Mouse (Mus musculus) forebrain, embryonic 13.5 days (tissue): ENCODE data around the gene Mcm3ap. TPM values are rescaled to one million over a fixed set of nuclear protein-coding genes. Genes with fewer than 3 reads are reported as not detected.

Source experiments
- ATAC-seq: fragments of 200-750 bp; cut with Nextera tagmentation; 2 replicates; pipeline ENCODE4 v1.8.0; 2017
- H3K27ac ChIP-seq: fragments of 300-500 bp; sonication (generic); 2 replicates; pipeline ENCODE4 v1.5.1; 2015; ENCODE audit warnings: inconsistent platforms, mild to moderate bottlenecking, moderate library complexity
- H3K27me3 ChIP-seq: fragments of 300-500 bp; sonication (generic); 2 replicates; pipeline ENCODE4 v1.6.1; 2015; ENCODE audit warnings: mild to moderate bottlenecking, inconsistent platforms
- H3K36me3 ChIP-seq: fragments of 300-500 bp; sonication (generic); 2 replicates; pipeline ENCODE4 v1.6.1; 2015; ENCODE audit warnings: mild to moderate bottlenecking, inconsistent platforms; ENCODE audit not compliant: poor library complexity, severe bottlenecking
- H3K4me1 ChIP-seq: fragments of 300-500 bp; sonication (generic); 2 replicates; pipeline ENCODE4 v1.6.1; 2015; ENCODE audit warnings: inconsistent platforms
- H3K4me2 ChIP-seq: fragments of 300-500 bp; sonication (generic); 2 replicates; pipeline ENCODE4 v1.6.1; 2015; ENCODE audit warnings: inconsistent platforms, mild to moderate bottlenecking, moderate library complexity
- H3K4me3 ChIP-seq: fragments of 300-500 bp; sonication (generic); 2 replicates; pipeline ENCODE4 v1.5.1; 2015; ENCODE audit warnings: mild to moderate bottlenecking, inconsistent platforms
- H3K9ac ChIP-seq: fragments of 300-500 bp; sonication (generic); 2 replicates; pipeline ENCODE4 v1.6.1; 2015; ENCODE audit warnings: mild to moderate bottlenecking, inconsistent platforms
- H3K9me3 ChIP-seq: fragments of 300-500 bp; sonication (generic); replicated peaks from 2 replicates; pipeline ENCODE4 v1.6.1; 2016; ENCODE audit warnings: inconsistent platforms
- WGBS: fragments of 180-500 bp; shearing (Covaris S2); methylation state at CpG from one replicate; pipeline ENCODE4 v1.1.7; 2015; 5-methylcytosine and 5-hydroxymethylcytosine counted together
- polyA plus RNA-seq: library from polyadenylated mRNA; unstranded; fragments of >200 nt; fragmentation: Nextera tagmentation; extraction: Ambion mirVana; gene quantifications from 2 replicates; pipeline ENCODE4 v1.2.1, GENCODE M21; 2015

Gene Mcm3ap
- polyA plus RNA-seq, 1 experiment from 2014 or later, result 68.0 TPM

DNA sequence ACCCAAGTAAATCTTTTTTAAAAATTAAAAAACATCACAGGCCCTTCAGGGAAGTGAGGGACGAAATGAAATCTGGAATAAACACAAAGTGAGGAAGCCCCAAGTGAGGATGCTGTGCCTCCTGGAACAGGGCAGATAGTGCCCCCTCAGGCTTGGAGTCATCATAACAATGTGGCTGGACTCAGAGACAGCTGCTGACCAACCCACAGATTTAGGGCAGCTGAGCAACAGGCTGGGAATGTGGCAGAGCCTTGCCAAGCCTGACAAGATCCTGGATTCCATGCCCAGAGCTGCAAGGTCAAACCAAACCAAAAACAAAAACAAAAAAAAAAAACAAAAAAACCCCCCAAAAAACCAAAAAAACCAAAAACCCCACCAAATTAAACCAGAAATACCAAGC lies 7.5 kb upstream of the Mcm3ap start:
- WGBS, result 97% methylated on average over 1 of the region's 1 CpGs
- Histone ChIP-seq H3K9me3 (peaks cover 5% of the 10 kb centered on the region; the same call in 1 of the 2 replicates), H3K27me3 (no peaks in the 10 kb centered on the region)

GRCm38 (mm10) chr10:76462312-76462711 lies 6.4 kb upstream of the Mcm3ap start:
- ATAC-seq, result no peak
- Histone ChIP-seq H3K36me3 (peaks cover 30% of the 10 kb centered on the region), H3K9ac (no peak overlapping the region), H3K27ac (no peak overlapping the region), H3K27me3 (no peaks in the 10 kb centered on the region), H3K9me3 (peaks cover 5% of the 10 kb centered on the region; the same call in 1 of the 2 replicates), H3K4me1 (no peaks in the 10 kb centered on the region), H3K4me2 (no peak overlapping the region), H3K4me3 (no peak overlapping the region)
- 95% methylated on average over 7 of the region's 7 CpGs for WGBS

More for the DNA sequence above, 7.5 kb upstream of the Mcm3ap start:
- H3K36me3 ChIP-seq, result peaks cover 30% of the 10 kb centered on the region
- ATAC-seq, result no peak
- H3K4me1 ChIP-seq, result no peaks in the 10 kb centered on the region
- H3K9ac ChIP-seq, result no peak overlapping the region
- no peak overlapping the region for H3K4me3 ChIP-seq
- H3K27ac ChIP-seq, result no peak overlapping the region
- H3K4me2 ChIP-seq, result no peak overlapping the region

DNA sequence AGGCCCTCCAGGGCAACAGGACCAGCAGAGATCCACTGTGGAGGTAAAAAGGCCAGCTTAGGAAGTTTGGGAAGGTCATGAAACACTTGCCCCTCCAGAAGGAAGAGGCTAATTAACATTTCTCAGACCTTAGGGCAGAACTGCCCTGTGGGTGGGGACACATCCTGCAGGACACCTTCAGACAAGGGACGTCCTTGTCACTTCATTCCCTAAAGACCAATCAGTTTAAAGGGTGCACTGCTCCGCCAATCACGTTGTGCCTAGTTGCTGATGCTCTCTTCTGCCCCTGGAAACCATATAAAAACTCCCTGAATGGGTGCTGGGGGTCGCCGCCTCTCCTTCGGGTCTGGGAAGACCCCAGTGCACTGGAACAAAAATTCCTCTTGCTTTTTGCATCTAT lies 6.0 kb upstream of the Mcm3ap start:
- H3K4me1 ChIP-seq, result 0 out of 2 replicates have a peak, but pooled peaks cover 2% of the 10 kb centered on the region
- no peak overlapping the region for H3K27ac ChIP-seq
- H3K36me3 ChIP-seq, result peaks cover 30% of the 10 kb centered on the region
- no peak overlapping the region for H3K4me2 ChIP-seq
- H3K27me3 ChIP-seq, result no peaks in the 10 kb centered on the region
- no peak overlapping the region for H3K9ac ChIP-seq
- peaks cover 5% of the 10 kb centered on the region; the same call in 1 of the 2 replicates for H3K9me3 ChIP-seq
- 82% methylated on average over 6 of the region's 6 CpGs for WGBS
- no peak overlapping the region for H3K4me3 ChIP-seq
- ATAC-seq, result no peak

- whole genome bisulfite sequencing, result 90% methylated on average over 5 of the region's 5 CpGs
- H3K36me3 ChIP-seq, result peaks cover 80% of the 10 kb centered on the region
- ATAC-seq, result no peak
- no peaks in the 10 kb centered on the region for H3K9me3 ChIP-seq
- H3K4me3 ChIP-seq, result no peak overlapping the region
- no peak overlapping the region for H3K27ac ChIP-seq
- no peak overlapping the region for H3K4me2 ChIP-seq
- peak overlapping the region; percentile 21; the same call in 1 of the 2 replicates for H3K9ac ChIP-seq
- no peaks in the 10 kb centered on the region for H3K27me3 ChIP-seq
- peaks cover 19% of the 10 kb centered on the region for H3K4me1 ChIP-seq
These were observed 5.0 kb downstream of the Mcm3ap start for GRCm38 (mm10) chr10:76473759-76474158.

DNA sequence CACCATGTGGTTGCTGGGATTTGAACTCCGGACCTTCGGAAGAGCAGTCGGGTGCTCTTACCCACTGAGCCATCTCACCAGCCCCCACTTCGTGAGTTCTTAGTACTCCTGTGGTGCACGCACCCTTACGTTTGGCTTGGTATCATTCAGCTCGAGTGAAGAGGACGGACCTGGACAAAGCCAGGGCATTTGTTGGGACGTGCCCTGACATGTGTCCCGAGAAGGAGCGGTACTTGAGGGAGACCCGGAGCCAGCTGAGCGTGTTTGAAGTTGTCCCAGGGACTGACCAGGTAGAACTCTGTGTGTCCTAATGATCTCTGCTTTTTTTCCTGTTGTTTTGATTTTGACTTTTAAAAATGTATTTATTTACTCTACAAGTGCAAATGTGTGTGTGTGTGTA lies 12.1 kb downstream of the Mcm3ap start:
- H3K4me3 ChIP-seq, result no peak overlapping the region
- 91% methylated on average over 13 of the region's 13 CpGs for WGBS
- H3K27ac ChIP-seq, result no peak overlapping the region
- no peaks in the 10 kb centered on the region for H3K27me3 ChIP-seq
- no peaks in the 10 kb centered on the region for H3K9me3 ChIP-seq
- H3K4me2 ChIP-seq, result no peak overlapping the region
- no peak for ATAC-seq
- H3K9ac ChIP-seq, result no peak overlapping the region
- H3K4me1 ChIP-seq, result no peaks in the 10 kb centered on the region
- peaks cover 97% of the 10 kb centered on the region for H3K36me3 ChIP-seq

DNA sequence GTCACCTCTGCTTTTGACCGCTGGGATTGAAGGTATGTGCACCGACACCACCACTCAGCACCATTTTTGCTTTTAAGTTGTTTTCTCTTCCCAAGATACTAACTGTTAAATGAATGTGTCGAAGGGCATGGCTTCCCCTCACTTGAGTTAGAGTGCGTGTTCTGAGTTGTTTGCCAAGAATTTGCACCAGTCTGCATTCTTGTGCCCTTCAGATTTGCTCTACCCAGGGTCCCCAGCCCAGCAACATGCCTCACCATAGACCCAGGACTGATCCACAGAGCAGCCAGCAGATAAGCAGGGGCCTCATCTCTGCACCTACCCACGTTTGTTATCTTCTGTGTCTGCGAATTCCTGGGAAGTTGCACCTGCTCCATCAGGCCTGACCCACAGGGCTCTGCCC lies 12.8 kb downstream of the Mcm3ap start:
- no peak overlapping the region for H3K4me3 ChIP-seq
- H3K4me2 ChIP-seq, result no peak overlapping the region
- H3K9me3 ChIP-seq, result no peaks in the 10 kb centered on the region
- no peak overlapping the region for H3K9ac ChIP-seq
- no peak for ATAC-seq
- peaks cover 97% of the 10 kb centered on the region for H3K36me3 ChIP-seq
- H3K27ac ChIP-seq, result no peak overlapping the region
- 95% methylated on average over 6 of the region's 6 CpGs for WGBS
- no peaks in the 10 kb centered on the region for H3K4me1 ChIP-seq
- no peaks in the 10 kb centered on the region for H3K27me3 ChIP-seq

DNA sequence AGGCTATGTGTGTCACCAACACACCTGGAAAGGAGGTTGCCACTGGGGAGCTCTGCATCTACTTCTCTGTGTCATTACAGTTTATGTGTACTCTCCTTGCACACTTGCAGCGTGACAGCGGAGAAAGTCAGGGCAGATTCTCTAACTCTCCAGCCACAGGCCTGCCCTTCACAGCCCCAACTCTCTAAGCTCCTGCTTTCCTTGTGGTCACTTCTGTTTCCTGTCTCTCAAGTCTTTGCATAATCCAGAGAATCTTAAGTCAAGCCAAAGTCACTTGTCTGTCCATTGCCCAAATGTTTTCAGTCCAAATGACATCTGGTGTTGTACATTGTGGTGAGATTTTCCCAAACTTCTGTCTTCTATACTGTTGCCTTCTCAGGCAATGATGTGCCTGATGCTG lies 17.6 kb downstream of the Mcm3ap start:
- WGBS, result 96% methylated on average over 2 of the region's 2 CpGs
- Histone ChIP-seq H3K9me3 (no peaks in the 10 kb centered on the region), H3K9ac (no peak overlapping the region), H3K36me3 (peaks cover 97% of the 10 kb centered on the region), H3K4me3 (no peak overlapping the region), H3K27me3 (no peaks in the 10 kb centered on the region), H3K27ac (no peak overlapping the region), H3K4me1 (no peaks in the 10 kb centered on the region), H3K4me2 (no peak overlapping the region)
- ATAC-seq, result no peak

GRCm38 (mm10) chr10:76488265-76488664 lies 19.5 kb downstream of the Mcm3ap start:
- Histone ChIP-seq H3K9ac (no peak overlapping the region), H3K4me3 (no peak overlapping the region), H3K9me3 (no peaks in the 10 kb centered on the region), H3K27ac (no peak overlapping the region), H3K4me2 (no peak overlapping the region), H3K4me1 (no peaks in the 10 kb centered on the region), H3K27me3 (no peaks in the 10 kb centered on the region), H3K36me3 (peaks cover 95% of the 10 kb centered on the region)
- 95% methylated on average over 8 of the region's 8 CpGs for WGBS
- ATAC-seq, result no peak

DNA sequence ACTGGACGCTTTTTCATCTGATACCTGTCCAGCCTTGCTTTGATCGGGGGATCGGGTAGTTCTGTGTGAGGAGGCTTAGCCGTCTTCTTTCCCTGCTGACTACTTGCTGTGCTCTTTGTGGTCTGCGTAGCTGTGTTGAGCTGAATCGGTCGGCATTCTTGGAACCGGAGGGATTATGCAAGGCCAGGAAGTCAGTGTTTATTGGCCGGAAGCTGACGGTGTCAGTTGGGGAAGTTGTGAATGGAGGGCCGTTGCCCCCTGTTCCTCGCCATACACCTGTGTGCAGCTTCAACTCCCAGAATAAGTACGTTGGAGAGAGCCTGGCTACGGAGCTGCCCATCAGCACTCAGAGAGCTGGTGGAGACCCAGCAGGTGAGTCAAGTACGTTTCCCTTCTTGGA lies 20.5 kb downstream of the Mcm3ap start:
- Histone ChIP-seq H3K9me3 (no peaks in the 10 kb centered on the region), H3K27ac (no peak overlapping the region), H3K4me1 (no peaks in the 10 kb centered on the region), H3K36me3 (peaks cover 95% of the 10 kb centered on the region), H3K27me3 (no peaks in the 10 kb centered on the region), H3K4me3 (no peak overlapping the region), H3K9ac (no peak overlapping the region), H3K4me2 (no peak overlapping the region)
- WGBS, result 93% methylated on average over 15 of the region's 15 CpGs
- ATAC-seq, result no peak

DNA sequence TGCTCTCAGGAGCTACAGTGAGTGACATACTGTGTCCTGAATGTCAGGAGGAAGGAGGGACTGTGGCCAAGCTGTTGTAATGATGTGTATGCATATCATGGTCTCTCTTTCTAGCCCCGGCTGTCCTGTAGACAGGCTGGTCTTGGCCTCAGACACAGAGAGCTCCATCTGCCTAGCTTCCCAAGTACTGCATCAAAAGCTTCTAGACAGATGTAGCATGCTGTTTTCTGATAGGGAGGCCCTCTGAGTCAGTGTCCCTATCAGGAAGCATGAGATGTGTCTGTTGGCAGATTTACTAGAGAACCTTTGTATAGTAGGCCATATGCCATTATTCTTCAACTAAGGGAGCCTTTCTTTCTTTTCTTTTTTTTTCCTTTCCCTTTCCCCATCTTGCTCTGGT lies 24.8 kb downstream of the Mcm3ap start:
- H3K36me3 ChIP-seq, result peaks cover 89% of the 10 kb centered on the region
- H3K4me1 ChIP-seq, result no peaks in the 10 kb centered on the region
- WGBS, result 72% methylated on average over 1 of the region's 1 CpGs

DNA sequence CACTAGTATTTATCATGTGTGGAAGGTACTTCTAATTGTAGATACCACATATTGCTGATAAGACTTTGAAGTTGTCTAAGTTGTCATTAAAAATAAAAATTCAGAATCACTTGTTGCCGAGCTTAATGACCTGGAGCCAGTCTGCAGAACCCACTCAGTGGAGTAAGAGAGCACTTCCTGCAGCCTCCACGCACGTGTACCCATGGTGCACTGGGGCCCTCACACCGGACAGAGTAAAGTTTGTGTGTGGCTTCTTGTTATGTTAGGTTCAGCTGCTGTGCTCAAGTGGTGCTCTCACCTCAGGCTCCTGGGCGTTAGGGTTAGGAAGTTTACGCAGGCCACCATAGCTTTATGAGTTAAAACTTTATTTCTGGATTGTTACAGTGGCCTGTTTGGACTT lies 26.8 kb downstream of the Mcm3ap start:
- Histone ChIP-seq H3K27me3 (no peaks in the 10 kb centered on the region), H3K4me2 (no peak overlapping the region), H3K36me3 (peaks cover 89% of the 10 kb centered on the region), H3K27ac (no peak overlapping the region), H3K4me3 (no peak overlapping the region), H3K4me1 (no peaks in the 10 kb centered on the region), H3K9ac (no peak overlapping the region), H3K9me3 (no peaks in the 10 kb centered on the region)
- WGBS, result 95% methylated on average over 6 of the region's 6 CpGs
- no peak for ATAC-seq

More for the DNA sequence above, 24.8 kb downstream of the Mcm3ap start:
- Histone ChIP-seq H3K27ac (no peak overlapping the region), H3K4me3 (no peak overlapping the region), H3K9me3 (no peaks in the 10 kb centered on the region), H3K27me3 (no peaks in the 10 kb centered on the region), H3K9ac (no peak overlapping the region), H3K4me2 (no peak overlapping the region)
- no peak for ATAC-seq

GRCm38 (mm10) chr10:76496366-76496765 lies 27.6 kb downstream of the Mcm3ap start:
- Histone ChIP-seq H3K27ac (no peak overlapping the region), H3K36me3 (peaks cover 87% of the 10 kb centered on the region), H3K4me2 (no peak overlapping the region), H3K27me3 (no peaks in the 10 kb centered on the region), H3K9ac (no peak overlapping the region), H3K4me3 (no peak overlapping the region), H3K9me3 (no peaks in the 10 kb centered on the region), H3K4me1 (no peaks in the 10 kb centered on the region)
- WGBS, result 95% methylated on average over 7 of the region's 7 CpGs
- ATAC-seq, result no peak

- H3K9me3 ChIP-seq, result no peaks in the 10 kb centered on the region
- ATAC-seq, result no peak
- no peak overlapping the region for H3K27ac ChIP-seq
- no peak overlapping the region for H3K9ac ChIP-seq
- peaks cover 91% of the 10 kb centered on the region for H3K36me3 ChIP-seq
- WGBS, result 94% methylated on average over 4 of the region's 4 CpGs
- no peaks in the 10 kb centered on the region for H3K27me3 ChIP-seq
- no peaks in the 10 kb centered on the region for H3K4me1 ChIP-seq
- no peak overlapping the region for H3K4me2 ChIP-seq
- no peak overlapping the region for H3K4me3 ChIP-seq
These were observed 28.8 kb downstream of the Mcm3ap start for GRCm38 (mm10) chr10:76497522-76497921.
